Mouse (Mus musculus): ENCODE results near the gene Stau1.
"Not testable (repeated sequence)": the region's sequence is repeated elsewhere in the genome, so short reads cannot be mapped to it uniquely, and the experiment has no call there.

Gene Stau1

DNA sequence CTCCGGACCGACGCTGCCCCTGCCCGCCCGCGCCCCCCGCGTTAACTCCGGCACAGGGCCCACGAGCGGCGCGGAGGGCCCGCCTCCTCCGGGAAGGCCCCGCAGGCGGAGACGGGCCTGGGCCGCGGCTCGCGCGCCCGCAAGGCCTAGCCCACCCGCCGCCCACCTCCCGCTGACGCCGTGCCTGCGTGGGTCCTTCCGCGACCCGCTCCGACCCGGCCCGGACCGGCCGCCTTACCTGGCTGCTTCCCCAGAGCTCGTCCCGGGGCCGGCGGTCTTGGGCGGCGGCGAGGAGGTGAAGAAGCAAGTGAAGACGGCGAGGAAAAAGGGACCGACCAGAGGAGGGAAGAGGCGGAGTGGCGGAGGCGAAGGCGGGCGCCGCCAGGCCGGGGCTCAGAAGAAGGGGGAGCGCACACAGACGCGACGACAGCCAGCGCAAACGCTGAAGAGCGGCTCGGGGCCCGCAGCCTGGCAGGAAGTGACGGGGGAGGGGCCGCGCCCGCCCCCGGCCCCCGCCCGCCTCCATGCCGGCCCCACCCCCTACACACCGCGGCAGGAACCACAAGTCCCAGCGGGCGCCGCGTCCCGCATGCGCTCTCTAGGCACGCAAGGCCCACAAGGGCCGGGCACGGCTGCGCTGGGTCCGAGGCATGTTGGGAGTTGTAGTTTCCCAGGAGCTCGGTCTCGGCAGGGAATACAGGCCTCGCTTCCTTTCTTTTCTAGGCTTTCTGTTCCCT, at the start of gene Stau1:
TSS of gene Stau1 (minus strand) at position 504 of the 737 bp plus-strand sequence.
- DNase-seq (ENCODE audit: low read depth, low spot score) = peak; percentile 94

DNA sequence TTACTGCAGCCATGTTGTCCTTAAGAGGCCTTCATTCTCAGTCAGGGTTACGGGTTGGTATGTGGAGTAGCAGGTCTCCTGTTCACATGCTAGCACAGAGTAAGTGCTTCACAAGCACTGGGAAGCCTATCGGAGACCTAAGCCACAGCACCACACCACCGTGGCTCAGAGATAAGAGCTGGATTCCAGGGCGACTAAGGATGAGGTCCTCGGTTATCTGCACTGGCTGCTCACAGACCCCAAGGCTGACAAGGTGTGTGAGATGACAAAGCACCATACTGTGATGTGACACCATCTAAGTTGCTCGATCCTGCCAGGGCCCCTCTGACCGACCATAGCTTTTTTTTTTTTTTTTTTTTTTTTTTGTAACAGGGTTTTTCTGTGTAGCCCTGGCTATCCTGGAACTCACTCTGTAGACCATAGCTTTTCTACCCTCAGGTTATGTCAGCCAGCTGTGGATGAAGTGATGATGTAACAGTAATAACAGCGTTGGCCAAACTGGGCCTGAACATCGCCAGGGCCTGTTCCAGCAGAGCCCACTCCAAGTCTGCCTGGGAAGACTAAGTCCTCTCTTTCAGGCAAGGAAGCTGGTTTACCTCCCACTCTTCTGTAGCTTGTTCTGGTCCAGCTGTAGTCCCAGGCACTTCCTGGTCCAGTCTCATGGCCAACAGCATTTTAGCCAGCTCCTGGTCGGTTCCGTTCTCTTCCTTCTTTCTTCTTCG, 47.5 kb upstream of the Stau1 start:
- DNase-seq (ENCODE audit: low read depth, low spot score) = no peak

DNA sequence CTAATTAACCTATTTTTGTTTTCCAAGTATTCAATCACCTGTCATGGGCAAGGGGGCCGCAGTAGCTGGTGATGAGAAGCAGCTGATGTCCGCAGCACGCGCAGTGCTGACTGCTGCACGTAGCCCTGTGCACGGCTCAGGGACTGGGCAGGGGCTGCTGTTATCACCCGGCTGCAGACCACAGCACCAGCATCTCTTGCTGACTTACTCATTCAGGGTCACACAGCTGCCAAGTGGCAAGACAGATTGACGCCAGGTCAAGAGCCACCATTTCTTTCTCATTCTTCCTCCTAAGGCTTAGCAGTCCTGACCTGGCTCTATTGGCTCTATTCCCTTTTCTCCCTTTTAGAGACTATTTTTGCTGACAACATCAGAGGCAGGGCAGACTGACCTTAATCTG, 43.3 kb upstream of the Stau1 start:
- DNase-seq (ENCODE audit: low read depth, low spot score) = no peak

DNA sequence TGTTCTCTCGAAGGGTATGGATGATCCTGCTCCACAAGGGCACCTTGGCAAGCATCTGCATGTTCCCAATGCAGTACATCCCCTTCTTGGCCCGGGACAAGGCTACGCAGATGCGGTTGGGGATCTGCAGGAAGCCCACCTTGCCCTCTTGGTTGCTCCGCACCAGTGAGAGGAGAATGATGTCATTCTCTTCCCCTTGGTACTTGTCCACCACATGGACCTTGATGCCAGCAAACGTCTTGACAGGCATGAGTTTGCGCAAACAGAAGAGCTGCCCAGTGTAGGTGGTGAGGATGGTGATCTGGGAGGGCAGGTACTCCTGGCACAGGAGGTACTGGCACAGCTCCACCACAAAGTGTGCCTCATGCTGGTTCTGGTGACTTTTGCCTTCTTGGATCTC, 42.6 kb upstream of the Stau1 start:
- DNase-seq (ENCODE audit: low read depth, low spot score) = no peak

DNA sequence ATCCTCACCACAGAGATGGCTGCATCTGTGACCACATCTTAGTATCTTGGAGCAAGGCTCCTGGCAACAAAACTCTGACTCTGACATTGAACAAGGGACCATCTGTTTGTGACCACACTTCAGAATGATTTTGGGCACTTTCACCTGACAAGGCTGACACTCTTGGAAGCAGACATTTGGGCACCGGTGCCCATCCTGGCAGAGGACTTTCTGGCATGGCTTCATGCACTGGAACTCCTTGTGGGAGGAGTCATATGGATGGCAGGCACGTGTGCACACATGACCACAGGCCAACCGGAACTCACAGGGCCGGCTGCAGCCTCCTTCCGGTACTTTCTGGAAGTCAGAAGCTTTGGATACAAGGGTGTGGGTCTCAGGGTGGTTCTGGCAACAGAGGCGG, 42.2 kb upstream of the Stau1 start:
- DNase-seq (ENCODE audit: low read depth, low spot score) = no peak

DNA sequence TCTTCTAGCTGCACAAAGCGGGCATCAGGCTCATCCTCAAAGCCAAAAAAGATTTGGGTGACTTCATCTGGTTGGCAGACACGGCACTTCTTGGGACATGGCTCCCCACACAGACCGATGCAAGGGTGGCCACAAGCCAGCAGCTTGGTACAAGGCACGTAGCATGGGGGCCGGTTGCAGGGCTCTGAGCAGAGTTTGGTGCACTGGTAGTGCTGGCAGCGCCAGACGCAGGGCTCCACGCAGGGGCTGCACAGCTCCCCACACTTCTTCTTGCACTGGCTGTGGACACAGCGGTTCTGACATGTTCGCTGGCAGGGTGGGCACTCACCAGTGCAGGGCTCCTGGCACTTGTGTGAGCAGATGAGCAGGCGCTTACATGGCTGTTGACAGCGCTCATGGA, 41.6 kb upstream of the Stau1 start:
- DNase-seq (ENCODE audit: low read depth, low spot score) = no peak

DNA sequence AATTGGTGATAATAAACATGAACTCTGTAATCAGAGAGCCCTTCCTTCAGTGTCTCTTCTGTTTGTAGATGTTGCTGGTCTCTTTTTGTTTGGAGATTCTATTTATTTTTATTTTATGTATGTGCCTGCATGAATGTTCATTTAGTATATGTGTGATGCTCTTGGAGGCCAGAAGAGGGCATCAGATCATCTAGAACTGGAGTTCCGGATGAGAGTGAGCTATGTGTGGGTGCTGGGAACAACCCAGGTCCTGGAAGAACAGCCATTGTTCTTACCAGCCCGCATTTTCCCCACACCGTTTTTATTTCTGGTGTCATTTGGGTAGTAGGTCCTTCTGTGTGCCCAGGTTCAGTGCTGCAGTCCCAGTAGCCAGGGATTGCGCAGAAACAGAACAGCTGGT, 34.4 kb upstream of the Stau1 start:
- DNase-seq (ENCODE audit: low read depth, low spot score) = no peak

DNA sequence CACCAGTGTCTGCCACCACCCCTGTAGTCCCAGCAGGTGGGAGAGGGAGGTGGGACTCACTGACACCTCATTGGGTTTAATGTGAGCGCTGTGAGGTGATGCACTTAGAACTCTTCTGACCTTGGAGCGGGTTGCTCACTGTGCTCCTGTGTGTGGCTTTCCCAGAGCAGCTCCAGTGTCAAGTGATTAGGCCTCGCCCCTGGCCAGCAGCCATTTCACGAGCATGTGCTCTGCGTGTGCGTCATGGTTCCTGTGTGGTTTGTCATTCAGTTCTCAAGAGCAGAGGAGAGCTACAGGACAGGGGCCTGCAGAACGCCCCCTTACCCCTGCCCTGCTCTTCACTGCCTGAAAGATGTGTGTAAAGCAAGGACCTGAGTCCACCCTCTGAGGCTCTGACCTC, 32.5 kb upstream of the Stau1 start:
- DNase-seq (ENCODE audit: low read depth, low spot score) = no peak

DNA sequence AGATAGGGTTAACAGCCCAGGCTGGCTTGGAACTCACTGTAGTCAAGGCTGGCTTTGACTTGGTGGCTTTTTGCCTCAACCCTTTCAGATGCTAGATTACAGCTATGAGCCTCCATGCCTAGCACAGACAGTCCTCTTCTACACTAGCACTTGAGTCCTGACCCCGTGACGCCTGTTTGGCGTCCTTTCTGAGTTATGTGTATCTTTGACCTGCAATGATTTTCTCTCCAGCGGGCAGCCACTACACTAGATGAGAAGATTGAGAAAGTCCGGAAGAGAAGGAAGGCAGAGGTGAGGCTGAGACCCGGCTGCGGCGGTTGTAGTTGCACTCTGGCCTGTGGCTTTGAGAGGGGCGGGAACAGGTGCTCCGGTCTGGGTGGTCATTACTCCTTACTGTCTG, 23.3 kb upstream of the Stau1 start:
- DNase-seq (ENCODE audit: low read depth, low spot score) = no peak

DNA sequence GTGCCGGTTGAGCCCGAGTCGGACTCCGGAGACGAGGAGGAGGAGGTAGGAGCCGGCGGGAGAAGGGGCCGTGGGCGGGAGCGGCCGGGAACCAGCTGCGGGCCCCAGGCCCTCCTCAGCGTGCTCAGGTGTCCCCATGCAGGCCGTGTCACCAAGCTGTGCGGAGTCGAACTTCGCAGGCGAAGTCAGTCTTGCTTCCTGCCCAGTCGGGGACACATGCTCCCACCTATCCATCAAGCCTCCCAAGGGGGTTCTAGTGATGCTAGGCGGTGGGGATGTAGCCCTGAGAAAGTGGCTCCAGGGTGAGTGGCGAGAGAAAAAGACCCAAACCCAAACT, 19.3 kb upstream of the Stau1 start:
- DNase-seq (ENCODE audit: low read depth, low spot score) = no peak

DNA sequence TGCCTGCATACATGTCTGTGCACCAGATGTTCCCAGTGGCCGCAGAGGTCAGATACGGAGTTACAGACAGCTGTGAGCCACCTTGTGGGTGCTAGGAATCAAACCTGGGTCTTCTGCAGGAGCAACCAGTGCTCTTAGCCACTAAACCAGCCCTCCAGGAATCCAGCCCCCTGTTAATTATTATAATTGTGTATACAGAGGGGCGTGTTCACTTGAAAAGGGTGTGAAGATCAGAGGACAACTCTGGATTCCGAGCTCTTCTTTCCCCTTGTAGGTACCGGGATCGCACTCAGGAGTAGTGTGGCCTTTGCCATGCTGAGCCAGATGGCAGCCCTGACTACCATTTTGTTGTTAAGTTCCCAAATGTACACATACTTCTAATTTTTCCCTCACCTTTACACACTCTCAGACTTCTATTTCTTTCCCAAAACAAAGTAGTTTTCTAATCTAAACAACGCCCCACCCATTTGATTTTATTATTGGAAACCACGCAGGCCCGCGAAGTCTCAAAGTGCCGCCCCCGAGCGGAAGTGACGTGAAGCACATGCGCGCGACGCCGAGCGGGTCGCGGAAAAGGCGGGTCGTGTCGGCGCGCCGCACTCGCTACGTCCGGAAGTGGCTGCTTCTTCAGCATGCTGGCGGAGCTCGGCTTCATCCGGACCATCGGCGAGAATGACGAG, 18.7 kb upstream of the Stau1 start, which contains the start of gene Ddx27:
TSS of gene Ddx27 (plus strand) at position 492 of the 680 bp plus-strand sequence.
- DNase-seq (ENCODE audit: low read depth, low spot score) = peak; percentile 87

DNA sequence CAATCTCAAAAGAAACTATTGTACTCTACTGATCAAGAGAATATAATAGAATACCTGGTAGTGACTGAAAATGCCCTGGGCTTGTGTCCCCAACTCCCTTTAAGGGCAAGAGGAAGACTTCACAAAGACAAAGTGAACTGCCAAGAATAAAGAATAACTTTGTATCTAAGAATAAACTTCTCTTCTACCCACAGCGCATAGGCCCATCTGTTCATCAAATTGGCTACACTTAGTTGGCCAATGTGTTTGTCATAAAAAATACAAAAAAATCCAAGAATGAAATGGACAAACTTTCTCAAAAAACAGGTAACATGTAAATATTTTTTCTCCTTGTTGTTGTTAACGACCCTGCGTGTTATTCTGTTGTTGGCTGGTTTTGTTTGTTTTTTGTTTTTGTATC, 14.4 kb upstream of the Stau1 start:
- DNase-seq (ENCODE audit: low read depth, low spot score) = no peak

DNA sequence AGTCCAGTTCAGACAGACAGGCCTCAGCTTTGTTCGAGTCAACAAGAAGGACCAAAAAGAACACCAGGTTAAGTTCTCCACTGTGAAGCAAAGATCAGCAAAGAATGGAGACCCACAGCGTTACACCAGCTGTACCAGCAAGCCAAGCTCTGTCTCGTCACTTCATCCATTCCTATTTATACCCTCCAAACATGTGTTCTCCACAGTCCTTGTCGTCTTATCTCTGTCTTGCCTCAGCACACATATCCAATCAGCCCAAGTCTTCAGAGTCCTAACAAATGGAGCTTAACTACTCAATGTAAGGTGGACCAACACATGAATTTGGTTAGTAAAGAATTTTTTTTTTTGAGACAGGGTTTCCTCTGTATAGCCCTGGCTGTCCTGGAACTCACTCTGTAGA, 13.4 kb upstream of the Stau1 start:
- DNase-seq (ENCODE audit: low read depth, low spot score) = no peak

DNA sequence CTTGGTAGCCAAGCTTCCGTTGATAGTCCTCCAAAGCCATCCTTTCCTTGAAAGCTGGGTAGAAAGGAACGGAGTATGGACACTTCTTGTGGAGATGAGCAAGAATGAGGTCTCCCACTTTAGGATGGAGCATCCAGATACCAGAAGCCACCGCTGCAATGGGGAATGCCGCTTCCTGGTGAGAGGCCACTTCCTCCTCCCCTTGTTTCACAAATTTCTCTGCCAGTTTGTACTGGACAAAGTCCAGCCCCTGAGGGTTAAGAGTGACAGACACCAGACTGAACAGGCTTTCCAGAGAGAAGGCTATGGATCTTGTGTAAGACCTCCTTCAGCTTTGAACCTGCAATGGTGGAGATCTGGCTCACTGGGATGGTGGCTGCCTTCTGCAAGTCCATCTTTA, 11.5 kb upstream of the Stau1 start:
- not testable (repeated sequence) for DNase-seq (ENCODE audit: low read depth, low spot score)

DNA sequence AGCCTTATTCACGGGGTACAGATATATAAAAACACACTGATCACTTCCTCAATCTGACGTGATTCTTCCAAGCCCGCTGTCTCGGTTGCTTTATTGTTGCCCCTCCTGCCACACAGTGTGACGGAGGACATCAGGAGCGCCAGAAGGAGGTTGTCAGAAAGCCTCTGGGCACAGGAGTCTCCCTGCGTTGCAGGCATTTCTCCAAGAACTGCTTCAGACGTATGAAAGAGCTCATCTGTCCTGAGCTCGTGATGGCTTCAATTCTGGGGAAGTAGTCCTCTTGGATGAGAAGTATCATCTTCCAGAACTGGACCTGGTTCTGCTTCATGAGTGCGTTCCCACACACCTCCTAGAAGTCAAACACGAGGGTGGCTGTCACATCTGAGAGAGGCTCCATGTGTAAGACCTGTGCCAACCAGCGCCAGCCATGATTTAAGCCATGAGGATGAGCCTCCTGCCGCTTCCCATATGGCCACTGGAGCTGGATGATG, 10.9 kb upstream of the Stau1 start:
- no peak for DNase-seq (ENCODE audit: low read depth, low spot score)

DNA sequence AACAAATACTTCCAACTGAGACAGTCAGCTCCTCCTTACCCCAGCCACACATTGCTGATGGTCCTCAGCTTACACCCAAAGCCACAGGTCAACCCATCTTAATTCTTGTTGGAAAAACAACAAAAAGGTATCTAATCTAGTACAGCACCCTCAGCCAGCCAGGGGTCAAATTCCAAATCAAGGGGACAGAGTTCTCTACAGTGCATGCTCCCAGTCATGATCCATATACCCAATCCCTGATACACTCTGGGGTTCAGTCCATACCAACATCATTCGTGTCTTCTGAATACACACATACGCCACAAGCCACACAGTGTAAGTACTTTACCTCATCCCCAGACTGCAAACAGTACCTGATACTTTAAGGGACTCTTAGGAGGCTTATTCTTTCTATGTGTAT, 10.3 kb upstream of the Stau1 start:
- no peak for DNase-seq (ENCODE audit: low read depth, low spot score)

DNA sequence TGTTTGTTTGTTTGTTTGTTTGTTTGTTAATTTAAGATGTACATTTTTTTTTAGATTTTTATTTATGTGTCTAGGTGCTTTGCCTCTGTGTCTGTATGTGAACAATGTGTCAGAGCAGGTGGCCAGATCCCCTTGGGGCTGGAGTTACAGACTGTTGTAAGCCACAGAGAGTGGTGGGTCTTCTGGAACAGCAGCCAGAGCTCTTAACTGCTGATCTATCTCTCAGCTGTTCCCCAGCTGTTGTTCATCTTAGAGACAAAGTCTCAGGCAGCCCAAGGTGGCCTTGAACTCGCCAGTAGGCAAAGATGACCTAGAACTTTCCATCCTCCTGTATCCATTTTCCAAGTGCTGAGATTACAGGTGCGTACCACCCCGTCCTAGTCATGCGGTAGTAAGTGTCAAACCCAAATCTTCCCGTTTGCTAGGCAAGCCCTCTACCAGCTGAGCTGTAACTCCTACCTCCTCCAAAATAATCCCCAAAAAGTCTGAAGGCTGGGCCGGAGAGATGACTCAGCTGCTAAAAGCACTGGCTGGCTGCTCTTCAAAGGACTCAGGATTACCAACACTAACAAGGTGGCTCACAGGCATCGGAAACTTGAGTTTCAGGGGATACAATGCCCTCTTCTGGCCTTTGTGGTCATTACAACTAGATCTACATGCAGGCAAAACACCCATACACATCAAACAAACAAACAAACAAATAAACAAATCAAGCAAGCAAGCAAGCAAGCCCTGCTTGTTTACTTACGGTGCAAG, 8.2 kb upstream of the Stau1 start:
- DNase-seq (ENCODE audit: low read depth, low spot score) = peak; percentile 68

DNA sequence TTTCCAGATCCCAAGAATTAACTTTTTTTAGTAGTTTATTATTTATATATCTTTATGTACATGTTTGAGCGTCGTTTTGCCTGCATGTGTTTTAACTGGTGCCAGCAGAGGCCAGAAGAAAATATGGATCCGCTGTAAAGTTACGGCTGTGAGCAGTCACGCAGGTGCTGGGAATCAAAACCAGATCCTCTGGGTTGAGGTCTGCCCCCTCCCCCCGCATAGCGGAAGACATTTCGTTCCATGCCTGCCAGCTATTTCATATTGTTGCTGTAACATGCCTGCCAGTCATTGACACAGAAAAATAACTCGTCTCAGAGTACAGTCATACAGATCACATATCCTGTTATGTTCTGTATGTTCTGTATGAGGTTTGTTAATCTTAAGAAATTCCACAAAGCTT, 5.4 kb upstream of the Stau1 start:
- DNase-seq (ENCODE audit: low read depth, low spot score) = no peak

DNA sequence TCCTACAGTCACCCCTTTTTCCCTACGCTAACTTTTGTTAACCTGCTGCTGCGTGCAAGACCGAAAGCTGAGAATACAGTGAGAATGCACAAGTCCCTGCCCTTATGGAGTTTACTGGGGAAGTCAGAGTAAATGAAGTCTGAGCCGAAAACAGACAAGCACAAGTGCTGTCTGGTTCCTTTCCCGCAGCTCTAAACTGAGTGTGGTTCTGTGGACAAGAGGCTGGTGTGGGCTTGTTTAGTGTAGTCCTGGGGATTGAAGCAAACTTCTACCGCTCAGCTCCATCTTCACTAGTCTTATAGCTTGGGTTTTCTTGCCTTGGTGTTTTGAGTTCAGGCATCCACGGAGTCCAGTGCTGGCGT, 415 bp upstream of the Stau1 start:
- DNase-seq (ENCODE audit: low read depth, low spot score) = no peak

DNA sequence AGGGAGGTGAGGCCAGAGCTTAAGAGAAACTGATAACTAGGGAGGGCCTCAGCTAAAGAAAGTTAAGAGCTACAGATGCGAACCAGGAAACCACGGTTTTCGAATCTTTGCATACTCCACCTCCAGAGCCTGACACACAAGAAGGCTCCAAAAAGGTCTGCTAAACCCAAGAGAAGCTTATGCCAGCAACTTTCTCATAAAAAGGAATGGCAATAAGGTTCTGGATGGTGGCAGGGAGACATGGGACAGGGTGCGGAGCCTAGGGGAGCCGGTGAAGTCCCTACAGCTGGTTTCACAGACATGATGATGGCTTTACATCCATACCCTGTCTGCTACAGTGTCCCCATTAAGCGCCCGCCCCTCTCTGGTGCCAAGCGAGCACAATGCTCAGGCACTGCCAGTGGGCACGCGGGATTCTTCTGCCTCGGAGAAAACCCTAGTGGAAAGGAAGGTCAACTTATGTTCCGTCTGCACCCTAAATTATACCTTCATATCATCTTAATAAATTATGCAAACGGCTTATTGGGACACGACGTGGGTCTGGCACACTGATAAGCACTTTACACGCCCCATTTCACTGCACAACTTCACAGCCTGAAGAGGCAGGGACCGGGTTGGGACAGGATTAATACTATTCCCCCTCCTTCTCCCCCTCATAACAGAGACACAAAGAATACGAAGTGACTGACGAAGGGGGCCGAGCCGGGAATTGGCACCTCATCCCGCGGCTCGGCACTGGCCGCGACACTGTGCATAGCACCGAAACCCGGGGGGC, 891 bp downstream of the Stau1 start:
- DNase-seq (ENCODE audit: low read depth, low spot score) = peak; percentile 19

DNA sequence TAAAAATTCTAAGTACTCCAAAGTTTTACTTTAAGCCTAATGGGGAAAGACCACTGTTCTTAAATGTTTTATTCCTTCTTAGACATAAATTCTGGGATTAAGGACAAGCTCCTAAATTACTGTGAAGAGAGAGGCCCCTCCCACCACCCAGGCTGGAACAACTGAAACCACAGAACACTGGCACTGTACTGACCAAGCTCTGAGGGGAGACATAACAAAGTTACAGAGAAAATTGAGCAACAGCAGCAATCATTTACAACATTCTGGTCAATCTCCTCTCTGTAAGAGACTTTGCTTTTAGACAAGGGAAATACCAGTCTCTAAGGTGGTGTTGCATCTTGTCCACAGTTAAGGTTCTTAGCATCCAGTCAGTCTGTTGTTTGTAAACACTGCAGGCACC, 4.2 kb downstream of the Stau1 start:
- DNase-seq (ENCODE audit: low read depth, low spot score) = no peak
